Mouse (Mus musculus) spleen, embryonic (tissue): Measurements from ENCODE around the gene Gm19935.

ENCODE experiments used
- CTCF ChIA-PET: fragments of 350-600 bp; sonication (Branson Sonifier 250); formaldehyde crosslinking; loops from one replicate; lab custom pipeline; 2022; lab: Charles Lee

Gm19935 gene

GRCm38 (mm10) chr8:90830980-90831379 is 13.8 kb upstream of the Gm19935 start:
- CTCF ChIA-PET = interaction anchor here (0.9 kb wide), 1 partner anchor 1764 kb away, joined by 11 read pairs; no protein-coding TSS in a partner anchor

GRCm38 (mm10) chr8:90829825-90830224 is 12.6 kb upstream of the Gm19935 start:
- CTCF ChIA-PET = interaction anchor here (0.7 kb wide), 1 partner anchor 18 kb away, joined by 9 read pairs; no protein-coding TSS in a partner anchor

- CTCF ChIA-PET = interaction anchor here (0.6 to 0.7 kb wide), 3 partner anchors 17 to 484 kb away, joined by 3 to 9 read pairs (median 3); partner anchors contain the start of gene Rpgrip1l
Observed at GRCm38 (mm10) chr8:90828987-90829740, 12.0 kb upstream of the Gm19935 start.

- CTCF ChIA-PET = interaction anchor here (0.6 to 0.8 kb wide), 4 partner anchors 9 to 34 kb away, joined by 3 to 7 read pairs (median 4); no protein-coding TSS in a partner anchor
Observed at GRCm38 (mm10) chr8:90828181-90828986, 11.2 kb upstream of the Gm19935 start, which contains the start of gene Chd9. Gene Chd9, plus strand, starts transcription at chr8:90828352.

- CTCF ChIA-PET = no interaction called here
Observed at GRCm38 (mm10) chr8:90825459-90825871, 8.3 kb upstream of the Gm19935 start.

- CTCF ChIA-PET = no interaction called here
Observed at GRCm38 (mm10) chr8:90822443-90822842, 5.2 kb upstream of the Gm19935 start.

- CTCF ChIA-PET = no interaction called here
Observed at GRCm38 (mm10) chr8:90820321-90820696, 3.1 kb upstream of the Gm19935 start.

- CTCF ChIA-PET = no interaction called here
Observed at GRCm38 (mm10) chr8:90819561-90820320, 2.5 kb upstream of the Gm19935 start.

- CTCF ChIA-PET = no interaction called here
Observed at GRCm38 (mm10) chr8:90816061-90816882, 921 bp downstream of the Gm19935 start.

- CTCF ChIA-PET = no interaction called here
Observed at GRCm38 (mm10) chr8:90813602-90814320, 3.4 kb downstream of the Gm19935 start.

GRCm38 (mm10) chr8:90799473-90799872 is 17.7 kb downstream of the Gm19935 start:
- CTCF ChIA-PET = no interaction called here

- CTCF ChIA-PET = interaction anchor here (0.5 to 0.7 kb wide), 3 partner anchors 226 to 799 kb away, joined by 3 to 5 read pairs (median 4); no protein-coding TSS in a partner anchor
Observed at GRCm38 (mm10) chr8:90794990-90795861, 22.0 kb downstream of the Gm19935 start.

- CTCF ChIA-PET = interaction anchor here (0.6 to 1.2 kb wide), 6 partner anchors 14 to 1009 kb away, joined by 3 to 15 read pairs (median 3); no protein-coding TSS in a partner anchor
Observed at GRCm38 (mm10) chr8:90793710-90794109, 23.5 kb downstream of the Gm19935 start.

- CTCF ChIA-PET = no interaction called here
Observed at GRCm38 (mm10) chr8:90791616-90792015, 25.6 kb downstream of the Gm19935 start.

GRCm38 (mm10) chr8:90769791-90770190 is 47.4 kb downstream of the Gm19935 start:
- CTCF ChIA-PET = no interaction called here
